Mouse (Mus musculus): ENCODE results near the gene Mybbp1a. TPM values are rescaled to one million over a fixed set of nuclear protein-coding genes. Genes with fewer than 3 reads are reported as not detected.

Gene Mybbp1a
- total and polyA plus RNA-seq, 2 experiments from 2014 or later = 38.0 to 52.4 TPM

GRCm38 (mm10) chr11:72413016-72413415, 28.1 kb upstream of the Mybbp1a start:
- no peaks in the 10 kb centered on the region for H3K4me1 ChIP-seq (ENCODE audit: insufficient read depth)
- no peak for TF ChIP-seq CTCF (IDR thresholded peaks at IDR 0.05; ENCODE audit: low read depth)
- no peak for ATAC-seq
- H3K4me3 ChIP-seq (ENCODE audit: low read depth, low read length) = no peak overlapping the region
- no peak overlapping the region for H3K4me2 ChIP-seq (ENCODE audit: low read depth)
- H3K27ac ChIP-seq (ENCODE audit: low read depth, low read length) = no peak overlapping the region
- WGBS = 74% methylated on average over 7 of the region's 7 CpGs
- no peaks in the 10 kb centered on the region for H3K27me3 ChIP-seq (ENCODE audit: insufficient read depth, low read length)
- H3K36me3 ChIP-seq (ENCODE audit: insufficient read depth) = no peaks in the 10 kb centered on the region
- no peak overlapping the region for H3K9ac ChIP-seq
- no peak for DNase-seq
- no peaks in the 10 kb centered on the region for H3K9me3 ChIP-seq (ENCODE audit: low read length)

- Histone ChIP-seq H3K9ac (no peak overlapping the region), H3K36me3 (ENCODE audit: insufficient read depth) (no peaks in the 10 kb centered on the region), H3K4me1 (ENCODE audit: insufficient read depth) (no peaks in the 10 kb centered on the region), H3K4me3 (ENCODE audit: low read depth, low read length) (no peak overlapping the region), H3K4me2 (ENCODE audit: low read depth) (no peak overlapping the region), H3K27me3 (ENCODE audit: insufficient read depth, low read length) (no peaks in the 10 kb centered on the region), H3K9me3 (ENCODE audit: low read length) (no peaks in the 10 kb centered on the region), H3K27ac (ENCODE audit: low read depth, low read length) (no peak overlapping the region)
- no peak for ATAC-seq
- 64% methylated on average over 5 of the region's 5 CpGs for WGBS
- TF ChIP-seq CTCF (IDR thresholded peaks at IDR 0.05; ENCODE audit: low read depth) = no peak
- DNase-seq = no peak
Measured at GRCm38 (mm10) chr11:72413601-72414190, 27.5 kb upstream of the Mybbp1a start.

- H3K9ac ChIP-seq = no peak overlapping the region
- H3K9me3 ChIP-seq (ENCODE audit: low read length) = no peaks in the 10 kb centered on the region
- TF ChIP-seq CTCF (IDR thresholded peaks at IDR 0.05; ENCODE audit: low read depth) = no peak
- no peak overlapping the region for H3K4me3 ChIP-seq (ENCODE audit: low read depth, low read length)
- 89% methylated on average over 8 of the region's 8 CpGs for WGBS
- H3K4me2 ChIP-seq (ENCODE audit: low read depth) = no peak overlapping the region
- no peaks in the 10 kb centered on the region for H3K36me3 ChIP-seq (ENCODE audit: insufficient read depth)
- no peaks in the 10 kb centered on the region for H3K27me3 ChIP-seq (ENCODE audit: insufficient read depth, low read length)
- ATAC-seq (no peak), DNase-seq (no peak)
- H3K27ac ChIP-seq (ENCODE audit: low read depth, low read length) = no peak overlapping the region
- no peaks in the 10 kb centered on the region for H3K4me1 ChIP-seq (ENCODE audit: insufficient read depth)
Measured at GRCm38 (mm10) chr11:72415155-72415554, 26.0 kb upstream of the Mybbp1a start.

- Histone ChIP-seq H3K4me3 (ENCODE audit: low read depth, low read length) (no peak overlapping the region), H3K4me1 (ENCODE audit: insufficient read depth) (no peaks in the 10 kb centered on the region), H3K9me3 (ENCODE audit: low read length) (no peaks in the 10 kb centered on the region), H3K27ac (ENCODE audit: low read depth, low read length) (no peak overlapping the region), H3K4me2 (ENCODE audit: low read depth) (no peak overlapping the region), H3K9ac (no peak overlapping the region), H3K27me3 (ENCODE audit: insufficient read depth, low read length) (no peaks in the 10 kb centered on the region), H3K36me3 (ENCODE audit: insufficient read depth) (no peaks in the 10 kb centered on the region)
- ATAC-seq (no peak), DNase-seq (no peak)
- 94% methylated on average over 5 of the region's 5 CpGs for WGBS
- TF ChIP-seq CTCF (IDR thresholded peaks at IDR 0.05; ENCODE audit: low read depth) = no peak
Measured at GRCm38 (mm10) chr11:72416666-72417065, 24.5 kb upstream of the Mybbp1a start.

GRCm38 (mm10) chr11:72417376-72417775, 23.8 kb upstream of the Mybbp1a start:
- no peaks in the 10 kb centered on the region for H3K9me3 ChIP-seq (ENCODE audit: low read length)
- ATAC-seq (no peak), DNase-seq (no peak)
- H3K9ac ChIP-seq = no peak overlapping the region
- no peaks in the 10 kb centered on the region for H3K36me3 ChIP-seq (ENCODE audit: insufficient read depth)
- H3K27ac ChIP-seq (ENCODE audit: low read depth, low read length) = no peak overlapping the region
- no peak for TF ChIP-seq CTCF (IDR thresholded peaks at IDR 0.05; ENCODE audit: low read depth)
- no peak overlapping the region for H3K4me2 ChIP-seq (ENCODE audit: low read depth)
- no peaks in the 10 kb centered on the region for H3K4me1 ChIP-seq (ENCODE audit: insufficient read depth)
- 9% methylated on average over 4 of the region's 4 CpGs for WGBS
- H3K4me3 ChIP-seq (ENCODE audit: low read depth, low read length) = no peak overlapping the region
- no peaks in the 10 kb centered on the region for H3K27me3 ChIP-seq (ENCODE audit: insufficient read depth, low read length)

- DNase-seq = no peak
- Histone ChIP-seq H3K9ac (no peak overlapping the region), H3K27ac (ENCODE audit: low read depth, low read length) (no peak overlapping the region), H3K27me3 (ENCODE audit: insufficient read depth, low read length) (no peaks in the 10 kb centered on the region), H3K4me3 (ENCODE audit: low read depth, low read length) (no peak overlapping the region), H3K4me1 (ENCODE audit: insufficient read depth) (no peaks in the 10 kb centered on the region), H3K4me2 (ENCODE audit: low read depth) (no peak overlapping the region), H3K36me3 (ENCODE audit: insufficient read depth) (no peaks in the 10 kb centered on the region), H3K9me3 (ENCODE audit: low read length) (no peaks in the 10 kb centered on the region)
- ATAC-seq = no peak
- no peak for TF ChIP-seq CTCF (IDR thresholded peaks at IDR 0.05; ENCODE audit: low read depth)
- WGBS = 40% methylated on average over 8 of the region's 8 CpGs
Measured at GRCm38 (mm10) chr11:72418227-72418626, 22.9 kb upstream of the Mybbp1a start.

GRCm38 (mm10) chr11:72419006-72419405, 22.1 kb upstream of the Mybbp1a start:
- H3K9ac ChIP-seq = no peak overlapping the region
- H3K27ac ChIP-seq (ENCODE audit: low read depth, low read length) = no peak overlapping the region
- no peak for ATAC-seq
- H3K4me3 ChIP-seq (ENCODE audit: low read depth, low read length) = no peak overlapping the region
- no peak for DNase-seq
- H3K27me3 ChIP-seq (ENCODE audit: insufficient read depth, low read length) = no peaks in the 10 kb centered on the region
- H3K9me3 ChIP-seq (ENCODE audit: low read length) = no peaks in the 10 kb centered on the region
- no peaks in the 10 kb centered on the region for H3K4me1 ChIP-seq (ENCODE audit: insufficient read depth)
- 86% methylated on average over 6 of the region's 6 CpGs for WGBS
- no peaks in the 10 kb centered on the region for H3K36me3 ChIP-seq (ENCODE audit: insufficient read depth)
- TF ChIP-seq CTCF (IDR thresholded peaks at IDR 0.05; ENCODE audit: low read depth) = no peak
- H3K4me2 ChIP-seq (ENCODE audit: low read depth) = no peak overlapping the region

Measured in forebrain, postnatal 0 days (tissue).